Mouse (Mus musculus): ENCODE measurements at regions not wholly inside any gene's neighbourhood (a gene's known extent, or its start where the extent isn't known, plus 50 kb on each side); places are given as distances from the start of the nearest gene placed in this dataset.

GRCm38 (mm10) chr3:63551661-63552060 is 68.0 kb upstream of the Gm34302 start:
- DNase-seq (ENCODE audit: low spot score), result no peak
- H3K9me3 ChIP-seq (ENCODE audit: control insufficient read depth, low read length), result no peaks in the 10 kb centered on the region
- TF ChIP-seq POLR2A (IDR thresholded peaks at IDR 0.05; ENCODE audit: borderline replicate concordance, extremely low read depth, insufficient read depth, insufficient read length), result no peak
- WGBS, result 29% methylated on average over 5 of the region's 5 CpGs
- H3K36me3 ChIP-seq (ENCODE audit: control insufficient read depth, insufficient read depth, low read length), result no peaks in the 10 kb centered on the region
- H3K27ac ChIP-seq (replicated peaks; ENCODE audit: low read depth, low read length), result no peak overlapping the region
- no peak for ATAC-seq (ENCODE audit: low FRiP score, low read depth)
- no peak overlapping the region for H3K4me3 ChIP-seq (replicated peaks; ENCODE audit: low read length)
- no peak overlapping the region for H3K9ac ChIP-seq (ENCODE audit: low read depth, low read length, severe bottlenecking)
- no peaks in the 10 kb centered on the region for H3K4me1 ChIP-seq (ENCODE audit: control insufficient read depth, insufficient read depth, low read length)
- no peak overlapping the region for H3K4me2 ChIP-seq (replicated peaks; ENCODE audit: low read depth, low read length, severe bottlenecking)
- no peaks in the 10 kb centered on the region for H3K27me3 ChIP-seq (ENCODE audit: control insufficient read depth, insufficient read depth, low read length)

- Histone ChIP-seq H3K9me3 (ENCODE audit: control insufficient read depth, low read length) (no peaks in the 10 kb centered on the region), H3K4me3 (replicated peaks; ENCODE audit: low read length) (no peak overlapping the region), H3K27me3 (ENCODE audit: control insufficient read depth, insufficient read depth, low read length) (no peaks in the 10 kb centered on the region), H3K27ac (replicated peaks; ENCODE audit: low read depth, low read length) (no peak overlapping the region), H3K36me3 (ENCODE audit: control insufficient read depth, insufficient read depth, low read length) (no peaks in the 10 kb centered on the region), H3K4me2 (replicated peaks; ENCODE audit: low read depth, low read length, severe bottlenecking) (no peak overlapping the region), H3K9ac (ENCODE audit: low read depth, low read length, severe bottlenecking) (no peak overlapping the region), H3K4me1 (ENCODE audit: control insufficient read depth, insufficient read depth, low read length) (no peaks in the 10 kb centered on the region)
- no peak for DNase-seq (ENCODE audit: low spot score)
- no peak for TF ChIP-seq POLR2A (IDR thresholded peaks at IDR 0.05; ENCODE audit: borderline replicate concordance, extremely low read depth, insufficient read depth, insufficient read length)
- no peak for ATAC-seq (ENCODE audit: low FRiP score, low read depth)
- 80% methylated on average over 4 of the region's 4 CpGs for WGBS
Observed at GRCm38 (mm10) chr3:63542638-63543408, 59.1 kb upstream of the Gm34302 start.

- no peaks in the 10 kb centered on the region for H3K27me3 ChIP-seq (ENCODE audit: control insufficient read depth, insufficient read depth, low read length)
- no peak overlapping the region for H3K4me3 ChIP-seq (replicated peaks; ENCODE audit: low read length)
- no peak for ATAC-seq (ENCODE audit: low FRiP score, low read depth)
- no peaks in the 10 kb centered on the region for H3K9me3 ChIP-seq (ENCODE audit: control insufficient read depth, low read length)
- H3K27ac ChIP-seq (replicated peaks; ENCODE audit: low read depth, low read length), result no peak overlapping the region
- no peak for TF ChIP-seq POLR2A (IDR thresholded peaks at IDR 0.05; ENCODE audit: borderline replicate concordance, extremely low read depth, insufficient read depth, insufficient read length)
- H3K4me2 ChIP-seq (replicated peaks; ENCODE audit: low read depth, low read length, severe bottlenecking), result no peak overlapping the region
- H3K4me1 ChIP-seq (ENCODE audit: control insufficient read depth, insufficient read depth, low read length), result no peaks in the 10 kb centered on the region
- no peaks in the 10 kb centered on the region for H3K36me3 ChIP-seq (ENCODE audit: control insufficient read depth, insufficient read depth, low read length)
- DNase-seq (ENCODE audit: low spot score), result no peak
- 71% methylated on average over 2 of the region's 2 CpGs for WGBS
- no peak overlapping the region for H3K9ac ChIP-seq (ENCODE audit: low read depth, low read length, severe bottlenecking)
Observed at GRCm38 (mm10) chr3:63538881-63539280, 55.2 kb upstream of the Gm34302 start.

GRCm38 (mm10) chr3:63534141-63534540 is 50.5 kb upstream of the Gm34302 start:
- WGBS, result 52% methylated on average over 2 of the region's 2 CpGs
- TF ChIP-seq POLR2A (IDR thresholded peaks at IDR 0.05; ENCODE audit: borderline replicate concordance, extremely low read depth, insufficient read depth, insufficient read length), result no peak
- Histone ChIP-seq H3K4me1 (ENCODE audit: control insufficient read depth, insufficient read depth, low read length) (no peaks in the 10 kb centered on the region), H3K9me3 (ENCODE audit: control insufficient read depth, low read length) (no peaks in the 10 kb centered on the region), H3K4me3 (replicated peaks; ENCODE audit: low read length) (no peak overlapping the region), H3K9ac (ENCODE audit: low read depth, low read length, severe bottlenecking) (no peak overlapping the region), H3K4me2 (replicated peaks; ENCODE audit: low read depth, low read length, severe bottlenecking) (no peak overlapping the region), H3K27ac (replicated peaks; ENCODE audit: low read depth, low read length) (no peak overlapping the region), H3K27me3 (ENCODE audit: control insufficient read depth, insufficient read depth, low read length) (no peaks in the 10 kb centered on the region), H3K36me3 (ENCODE audit: control insufficient read depth, insufficient read depth, low read length) (no peaks in the 10 kb centered on the region)
- ATAC-seq (ENCODE audit: low FRiP score, low read depth), result no peak
- peak; percentile 57 for DNase-seq (ENCODE audit: low spot score)
